18 mouse cellular contexts compared by ENCODE assay signal in genomic region chr3:141948506-141948905, GRCm38 (mm10).
"Had no signal": no experiment of that assay in that cellular context is flagged by ENCODE, and none has a peak within 500 bp of the region (broad histone marks: within the 10 kb centered on the region; RNA-seq: fewer than 3 reads in every experiment).

No protein-coding gene starts in this region.

- H3K36me3 ChIP-seq: midbrain, embryonic 12.5 days; neural tube, embryonic 13.5 days; neural tube, embryonic 15.5 days had no signal

- H3K4me3 ChIP-seq: midbrain, embryonic 12.5 days; myocyte; neural tube, embryonic 13.5 days; neural tube, embryonic 15.5 days had no signal

- H3K9me3 ChIP-seq: midbrain, embryonic 12.5 days; neural tube, embryonic 13.5 days; neural tube, embryonic 15.5 days had no signal

- ATAC-seq: midbrain, embryonic 16.5 days had no signal

- H3K27ac ChIP-seq: midbrain, embryonic 12.5 days; neural tube, embryonic 13.5 days; neural tube, embryonic 15.5 days had no signal

- H3K27me3 ChIP-seq: midbrain, embryonic 12.5 days; neural tube, embryonic 13.5 days; neural tube, embryonic 15.5 days had no signal

- H3K9ac ChIP-seq: lung, embryonic 14.5 days; midbrain, embryonic 12.5 days; neural tube, embryonic 13.5 days; neural tube, embryonic 15.5 days had no signal

- H3K4me2 ChIP-seq: lung, embryonic 14.5 days; midbrain, embryonic 12.5 days; neural tube, embryonic 13.5 days; neural tube, embryonic 15.5 days had no signal

- DNase-seq: lung, adult 18-20 months; lung, postnatal 10 days; lung, postnatal 4 days; midbrain, embryonic 14.5 days; retina, postnatal 1 day; right cerebral cortex, adult 18-20 months; right cerebral cortex, postnatal 25 days; right cerebral cortex, postnatal 4 days; spleen, adult 18-20 months; thymus, adult 18-20 months; thymus, postnatal 14 days; thymus, postnatal 36 days had no signal
